Mouse (Mus musculus) CH12.LX (cell line): Measurements from ENCODE around the gene Lman1l. TPM values are rescaled to one million over a fixed set of nuclear protein-coding genes. Genes with fewer than 3 reads are reported as not detected.

Experiments used
- DNase-seq: peaks from one replicate; pipeline ENCODE4 v3.0.0-alpha.2; 2013; ENCODE audit errors: extremely low read depth
- H3K27ac ChIP-seq: 2 replicates; pipeline ENCODE4 v1.5.1; 2012; ENCODE audit warnings: low read depth, mild to moderate bottlenecking, control low read depth, moderate library complexity; ENCODE audit not compliant: insufficient read depth
- H3K27me3 ChIP-seq: replicated peaks from 2 replicates; pipeline ENCODE3; 2012; ENCODE audit warnings: inconsistent platforms
- H3K36me3 ChIP-seq, 2 experiments: replicated peaks in 1 of 2; 2 replicates each; pipeline versions ENCODE3 to v1.6.1; 2012; ENCODE audit warnings: inconsistent platforms in 1 of 2, low read length in 1 of 2, mild to moderate bottlenecking in 1 of 2, mixed read lengths in 1 of 2, moderate library complexity in 1 of 2; ENCODE audit not compliant: control insufficient read depth in 1 of 2, insufficient read depth in 1 of 2
- H3K4me1 ChIP-seq, 2 experiments: 2 replicates each; pipeline ENCODE4 v1.6.1; 2012; ENCODE audit warnings: inconsistent platforms in 1 of 2, moderate library complexity in 1 of 2; ENCODE audit not compliant: insufficient read depth in 2 of 2, control insufficient read depth in 1 of 2
- H3K4me2 ChIP-seq: 2 replicates; pipeline ENCODE4 v1.6.1; 2012; ENCODE audit warnings: low read depth, mild to moderate bottlenecking, control low read depth; ENCODE audit not compliant: poor library complexity, insufficient read depth, severe bottlenecking
- H3K4me3 ChIP-seq, 3 experiments: fragments of 150-350 bp in 1 of 3; sonication (generic) in 1 of 3; replicated peaks in 1 of 3; 2 replicates each; pipeline versions ENCODE3 to v1.5.1; 2011 to 2012; ENCODE audit warnings: low read depth in 2 of 3, low read length in 2 of 3, mild to moderate bottlenecking in 2 of 3, moderate library complexity in 2 of 3, control low read depth in 1 of 3, improper control_type of control experiment in 1 of 3, inconsistent platforms in 1 of 3, mixed read lengths in 1 of 3; ENCODE audit not compliant: poor library complexity in 1 of 3
- H3K79me2 ChIP-seq: replicated peaks from 2 replicates; pipeline ENCODE4 v1.6.1; 2012; ENCODE audit warnings: mild to moderate bottlenecking, moderate library complexity; ENCODE audit not compliant: control insufficient read depth, poor library complexity, insufficient read depth, severe bottlenecking; ENCODE audit errors: extremely low read depth
- H3K9ac ChIP-seq: 2 replicates; pipeline ENCODE4 v1.6.1; 2012; ENCODE audit warnings: low read depth, mild to moderate bottlenecking, control low read depth, moderate library complexity; ENCODE audit not compliant: insufficient read depth
- H3K9me3 ChIP-seq: replicated peaks from 2 replicates; pipeline ENCODE3; 2012; ENCODE audit warnings: low read length, inconsistent platforms, mixed read lengths
- BHLHE40 ChIP-seq: IDR thresholded peaks from 2 replicates; pipeline ENCODE4 v1.6.1; 2011; ENCODE audit warnings: mild to moderate bottlenecking, low read depth, low read length, improper control_type of control experiment
- CHD1 ChIP-seq: IDR thresholded peaks from 2 replicates; pipeline ENCODE4 v1.6.1; 2012; ENCODE audit warnings: low read depth, low read length, improper control_type of control experiment, inconsistent platforms
- CTCF ChIP-seq, 2 experiments: IDR thresholded peaks in 1 of 2; conservative IDR thresholded peaks in 1 of 2; 2 replicates each; pipeline ENCODE4 v1.5.1; 2011 to 2012; ENCODE audit warnings: low read depth in 2 of 2, low read length in 2 of 2, improper control_type of control experiment in 1 of 2, inconsistent platforms in 1 of 2, mild to moderate bottlenecking in 1 of 2, moderate library complexity in 1 of 2
- ELF1 ChIP-seq: IDR thresholded peaks from 2 replicates; pipeline ENCODE4 v1.6.1; 2014; ENCODE audit warnings: low read depth, mild to moderate bottlenecking, inconsistent platforms, low read length, improper control_type of control experiment
- EP300 ChIP-seq: IDR thresholded peaks from 2 replicates; pipeline ENCODE4 v1.6.1; 2011; ENCODE audit warnings: low read length, improper control_type of control experiment
- ETS1 ChIP-seq: conservative IDR thresholded peaks from 2 replicates; pipeline ENCODE4 v1.6.1; 2012; ENCODE audit warnings: low read depth, mild to moderate bottlenecking, inconsistent platforms, low read length, improper control_type of control experiment, moderate library complexity
- HCFC1 ChIP-seq: IDR thresholded peaks from 2 replicates; pipeline ENCODE4 v1.6.1; 2012; ENCODE audit warnings: low read depth, mild to moderate bottlenecking, inconsistent platforms, low read length, improper control_type of control experiment
- IRF4 ChIP-seq: IDR thresholded peaks from 2 replicates; pipeline ENCODE4 v1.6.1; 2014; ENCODE audit warnings: low read depth, mild to moderate bottlenecking, inconsistent platforms, low read length, improper control_type of control experiment
- MAFK ChIP-seq: IDR thresholded peaks from 2 replicates; pipeline ENCODE4 v1.6.1; 2011; ENCODE audit warnings: low read length, improper control_type of control experiment; ENCODE audit not compliant: insufficient replicate concordance
- MXI1 ChIP-seq: IDR thresholded peaks from 2 replicates; pipeline ENCODE4 v1.6.1; 2011; ENCODE audit warnings: mild to moderate bottlenecking, low read depth, low read length, improper control_type of control experiment
- MYC ChIP-seq: IDR thresholded peaks from 2 replicates; pipeline ENCODE4 v1.6.1; 2011; ENCODE audit warnings: low read depth, mild to moderate bottlenecking, improper control_type of control experiment, low read length
- NRF1 ChIP-seq: IDR thresholded peaks from 2 replicates; pipeline ENCODE4 v1.6.1; 2014; ENCODE audit warnings: low read depth, mild to moderate bottlenecking, inconsistent platforms, low read length, improper control_type of control experiment, moderate library complexity
- PAX5 ChIP-seq: IDR thresholded peaks from 2 replicates; pipeline ENCODE4 v1.6.1; 2012; ENCODE audit warnings: low read length, inconsistent platforms, mixed read lengths
- POLR2A ChIP-seq: IDR thresholded peaks from 2 replicates; pipeline ENCODE4 v1.6.1; 2011; ENCODE audit warnings: low read depth, mild to moderate bottlenecking, improper control_type of control experiment, low read length
- POLR2AphosphoS2 ChIP-seq: IDR thresholded peaks from 2 replicates; pipeline ENCODE4 v1.6.1; 2011; ENCODE audit warnings: low read depth, low read length, improper control_type of control experiment
- RAD21 ChIP-seq: IDR thresholded peaks from 2 replicates; pipeline ENCODE4 v1.6.1; 2011; ENCODE audit warnings: low read depth, mild to moderate bottlenecking, low read length, improper control_type of control experiment, moderate library complexity
- SIN3A ChIP-seq: IDR thresholded peaks from 2 replicates; pipeline ENCODE4 v1.6.1; 2012; ENCODE audit warnings: low read length, improper control_type of control experiment, inconsistent platforms
- SMC3 ChIP-seq: IDR thresholded peaks from 2 replicates; pipeline ENCODE4 v1.6.1; 2011; ENCODE audit warnings: low read depth, low read length, improper control_type of control experiment
- TBP ChIP-seq: conservative IDR thresholded peaks from 2 replicates; pipeline ENCODE4 v1.6.1; 2011; ENCODE audit warnings: low read depth, low read length, improper control_type of control experiment
- TCF12 ChIP-seq: IDR thresholded peaks from 2 replicates; pipeline ENCODE4 v1.6.1; 2014; ENCODE audit warnings: low read depth, mild to moderate bottlenecking, inconsistent platforms, low read length, improper control_type of control experiment
- UBTF ChIP-seq: IDR thresholded peaks from 2 replicates; pipeline ENCODE4 v1.6.1; 2012; ENCODE audit warnings: low read depth, mild to moderate bottlenecking, inconsistent platforms, low read length, improper control_type of control experiment, moderate library complexity
- USF2 ChIP-seq: conservative IDR thresholded peaks from 2 replicates; pipeline ENCODE4 v1.6.1; 2011; ENCODE audit warnings: low read depth, low read length, improper control_type of control experiment
- ZC3H11A ChIP-seq: IDR thresholded peaks from 2 replicates; pipeline ENCODE4 v1.6.1; 2012; ENCODE audit warnings: low read depth, mild to moderate bottlenecking, inconsistent platforms, low read length, improper control_type of control experiment
- ZNF384 ChIP-seq: IDR thresholded peaks from 2 replicates; pipeline ENCODE4 v1.6.1; 2012; ENCODE audit warnings: low read depth, low read length, improper control_type of control experiment, inconsistent platforms
- dilution Hi-C: fragments of 300-500 bp; cut with MboI; formaldehyde crosslinking; loops from 2 replicates; pipeline ENCODE4 v1.14.3; 2020; ENCODE audit warnings: low sequenced_read_pairs; ENCODE audit not compliant: extremely low pct_unique_long_range_greater_than_20kb, extremely low pct_ligation_motif_present
- in situ Hi-C: fragments of 300-500 bp; cut with MboI; formaldehyde crosslinking; loops from 3 replicates; pipeline ENCODE4 v1.14.3; 2019; ENCODE audit warnings: low sequenced_read_pairs, low pct_ligation_motif_present, low pct_unique_long_range_greater_than_20kb, mixed read lengths
- polyA plus RNA-seq: library from polyadenylated mRNA; unstranded; fragments of >175 nt; gene quantifications from 2 replicates; pipeline ENCODE4 v1.2.1, GENCODE M21; 2012; ENCODE audit warnings: low read depth; ENCODE audit not compliant: insufficient read length
- total RNA-seq, 2 experiments: library from RNA; depleted of rRNA; stranded (reverse); fragments of 300-350 nt in 1 of 2; fragments of >200 nt in 1 of 2; gene quantifications; 2 replicates each; pipeline ENCODE4 v1.2.3; 2012 to 2014

The Lman1l gene
- total and polyA plus RNA-seq, 3 experiments: 0.19 TPM; not detected in 2

- Histone ChIP-seq H3K9me3 (no peaks in the 10 kb centered on the region), H3K36me3 (peaks cover 48 to 73% of the 10 kb centered on the region in 2 experiments), H3K9ac (no peak overlapping the region), H3K27me3 (no peaks in the 10 kb centered on the region), H3K4me2 (no peak overlapping the region), H3K4me3 (peak overlapping the region in 1 of 3 experiments; percentile 77), H3K4me1 (peaks cover 0 to 31% of the 10 kb centered on the region in 2 experiments; a peak in 2 of 4 replicates), H3K27ac (no peak overlapping the region), H3K79me2 (no peaks in the 10 kb centered on the region)
- in situ Hi-C loops (loop anchor here (5.0 kb wide), 1 partner anchor 67 kb away; no protein-coding TSS in a partner anchor), dilution Hi-C loops (no loop called here)
- peak; percentile 33 for DNase-seq
- no peak for TF ChIP-seq MAFK
- peak; percentile 34 for TF ChIP-seq SMC3
- TF ChIP-seq USF2: no peak
- no peak for TF ChIP-seq HCFC1
- no peak for TF ChIP-seq ZC3H11A
- TF ChIP-seq MXI1: no peak
- TF ChIP-seq POLR2AphosphoS2: no peak
- TF ChIP-seq CTCF (conservative IDR thresholded peaks at IDR 0.05 in 1 of 2, IDR thresholded peaks at IDR 0.05 in 1 of 2; ENCODE audit: low read depth in 2 of 2, low read length in 2 of 2): peak in 1 of 2 experiments; percentile 56; a peak in 2 of 4 replicates
- peak; percentile 60 for TF ChIP-seq RAD21
- TF ChIP-seq ZNF384: no peak
- TF ChIP-seq CHD1: no peak
- TF ChIP-seq UBTF: no peak
These were observed 29.8 kb downstream of the Lman1l start for GRCm38 (mm10) chr9:57590726-57591125.

GRCm38 (mm10) chr9:57589224-57590126 lies 31.1 kb downstream of the Lman1l start, which contains the start of gene Ulk3:
Ulk3 (plus strand) TSS chr9:57589452.
- no peaks in the 10 kb centered on the region for H3K79me2 ChIP-seq
- H3K4me3 ChIP-seq: peak within 1 kb of the TSS; percentile 72 to 92 (median 77)
- H3K27ac ChIP-seq: peak within 1 kb of the TSS; percentile 80
- DNase-seq: peak; percentile 83
- peak within 1 kb of the TSS; percentile 79 for H3K9ac ChIP-seq
- peaks cover 0 to 31% of the 10 kb centered on the region in 2 experiments; a peak in 2 of 4 replicates for H3K4me1 ChIP-seq
- in situ Hi-C loops: loop anchor here (5.0 kb wide), 1 partner anchor 68 kb away; no protein-coding TSS in a partner anchor
- TF ChIP-seq IRF4 (peak; percentile 60; the same call in 1 of the 2 replicates), BHLHE40 (peak; percentile 69), HCFC1 (peak; percentile 60; the same call in 1 of the 2 replicates), NRF1 (0 out of 2 replicates have a peak, but pooled peaks have one; percentile 9), EP300 (no peak), POLR2A (peak; percentile 73), CTCF (conservative IDR thresholded peaks at IDR 0.05 in 1 of 2, IDR thresholded peaks at IDR 0.05 in 1 of 2; ENCODE audit: low read depth in 2 of 2, low read length in 2 of 2) (peak in 1 of 2 experiments; percentile 52; a peak in 2 of 4 replicates), TCF12 (peak; percentile 63), SIN3A (peak; percentile 75), MYC (no peak), ETS1 (0 out of 2 replicates have a peak, but pooled peaks have one; percentile 14), ELF1 (peak; percentile 88), PAX5 (no peak), TBP (0 out of 2 replicates have a peak, but pooled peaks have one; percentile 23), POLR2AphosphoS2 (no peak), ZC3H11A (no peak), UBTF (no peak), MXI1 (peak; percentile 65)
- no peaks in the 10 kb centered on the region for H3K9me3 ChIP-seq
- peak within 1 kb of the TSS; percentile 26 for H3K4me2 ChIP-seq
- dilution Hi-C loops: no loop called here
- H3K36me3 ChIP-seq: peaks cover 43 to 71% of the 10 kb centered on the region in 2 experiments
- H3K27me3 ChIP-seq: no peaks in the 10 kb centered on the region
